Mouse (Mus musculus): ENCODE data around the gene Mptx1. TPM values are rescaled to one million over a fixed set of nuclear protein-coding genes. Genes with fewer than 3 reads are reported as not detected.
"Not testable (repeated sequence)": the region's sequence is repeated elsewhere in the genome, so short reads cannot be mapped to it uniquely, and the experiment has no call there.

Gene Mptx1
- polyA plus RNA-seq (2014; fragmentation: Nextera tagmentation; extraction: Ambion mirVana): not detected in 2 replicates

GRCm38 (mm10) chr1:174330218-174330617 lies at the start of gene Mptx1:
TSS of gene Mptx1 (plus strand) at chr1:174330518.
- Histone ChIP-seq H3K9ac (ENCODE audit: low read length) (no peak within 1 kb of the TSS), H3K27me3 (ENCODE audit: control insufficient read depth, insufficient read depth, low read length) (no peaks in the 10 kb centered on the region), H3K27ac (ENCODE audit: low read depth, low read length) (no peak within 1 kb of the TSS), H3K36me3 (ENCODE audit: control insufficient read depth, insufficient read depth, low read length) (no peaks in the 10 kb centered on the region), H3K9me3 (ENCODE audit: control insufficient read depth, low read length) (no peaks in the 10 kb centered on the region), H3K4me3 (ENCODE audit: low read depth, low read length) (no peak within 1 kb of the TSS), H3K4me2 (ENCODE audit: low read depth, low read length, severe bottlenecking) (no peak within 1 kb of the TSS), H3K4me1 (replicated peaks; ENCODE audit: control insufficient read depth, insufficient read depth, low read length) (no peaks in the 10 kb centered on the region)
- ATAC-seq (replicated peaks; ENCODE audit: low FRiP score) (no peak), DNase-seq (ENCODE audit: low spot score) (no peak)

- Histone ChIP-seq H3K4me3 (ENCODE audit: low read depth, low read length) (no peak overlapping the region), H3K36me3 (ENCODE audit: control insufficient read depth, insufficient read depth, low read length) (no peaks in the 10 kb centered on the region), H3K4me2 (ENCODE audit: low read depth, low read length, severe bottlenecking) (no peak overlapping the region), H3K9ac (ENCODE audit: low read length) (no peak overlapping the region), H3K9me3 (ENCODE audit: control insufficient read depth, low read length) (no peaks in the 10 kb centered on the region), H3K27ac (ENCODE audit: low read depth, low read length) (no peak overlapping the region), H3K27me3 (ENCODE audit: control insufficient read depth, insufficient read depth, low read length) (no peaks in the 10 kb centered on the region), H3K4me1 (replicated peaks; ENCODE audit: control insufficient read depth, insufficient read depth, low read length) (no peaks in the 10 kb centered on the region)
- DNase-seq (ENCODE audit: low spot score): no peak
- 68% methylated on average over 1 of the region's 1 CpGs for WGBS
- no peak for ATAC-seq (replicated peaks; ENCODE audit: low FRiP score)
These were observed 27.2 kb upstream of the Mptx1 start for GRCm38 (mm10) chr1:174303162-174303561.

GRCm38 (mm10) chr1:174317308-174317707 lies 13.0 kb upstream of the Mptx1 start:
- no peak overlapping the region for H3K4me2 ChIP-seq (ENCODE audit: low read depth, low read length, severe bottlenecking)
- H3K27me3 ChIP-seq (ENCODE audit: control insufficient read depth, insufficient read depth, low read length): no peaks in the 10 kb centered on the region
- no peaks in the 10 kb centered on the region for H3K4me1 ChIP-seq (replicated peaks; ENCODE audit: control insufficient read depth, insufficient read depth, low read length)
- ATAC-seq (replicated peaks; ENCODE audit: low FRiP score) (no peak), DNase-seq (ENCODE audit: low spot score) (no peak)
- no peak overlapping the region for H3K4me3 ChIP-seq (ENCODE audit: low read depth, low read length)
- WGBS: 76% methylated on average over 2 of the region's 2 CpGs
- no peaks in the 10 kb centered on the region for H3K9me3 ChIP-seq (ENCODE audit: control insufficient read depth, low read length)
- H3K27ac ChIP-seq (ENCODE audit: low read depth, low read length): no peak overlapping the region
- H3K9ac ChIP-seq (ENCODE audit: low read length): no peak overlapping the region
- no peaks in the 10 kb centered on the region for H3K36me3 ChIP-seq (ENCODE audit: control insufficient read depth, insufficient read depth, low read length)

- H3K36me3 ChIP-seq (ENCODE audit: control insufficient read depth, insufficient read depth, low read length); H3K4me1 ChIP-seq (replicated peaks; ENCODE audit: control insufficient read depth, insufficient read depth, low read length); H3K4me2 ChIP-seq (ENCODE audit: low read depth, low read length, severe bottlenecking); H3K9me3 ChIP-seq (ENCODE audit: control insufficient read depth, low read length); H3K9ac ChIP-seq (ENCODE audit: low read length); DNase-seq (ENCODE audit: low spot score); H3K4me3 ChIP-seq (ENCODE audit: low read depth, low read length); H3K27me3 ChIP-seq (ENCODE audit: control insufficient read depth, insufficient read depth, low read length); H3K27ac ChIP-seq (ENCODE audit: low read depth, low read length); ATAC-seq (replicated peaks; ENCODE audit: low FRiP score): not testable (repeated sequence)
- WGBS: 69% methylated on average over 1 of the region's 1 CpGs
These were observed 23.3 kb downstream of the Mptx1 start for GRCm38 (mm10) chr1:174353636-174354035.

- Histone ChIP-seq H3K36me3 (ENCODE audit: control insufficient read depth, insufficient read depth, low read length) (no peaks in the 10 kb centered on the region), H3K9me3 (ENCODE audit: control insufficient read depth, low read length) (no peaks in the 10 kb centered on the region), H3K4me3 (ENCODE audit: low read depth, low read length) (no peak overlapping the region), H3K27me3 (ENCODE audit: control insufficient read depth, insufficient read depth, low read length) (no peaks in the 10 kb centered on the region), H3K27ac (ENCODE audit: low read depth, low read length) (no peak overlapping the region), H3K9ac (ENCODE audit: low read length) (no peak overlapping the region), H3K4me1 (replicated peaks; ENCODE audit: control insufficient read depth, insufficient read depth, low read length) (no peaks in the 10 kb centered on the region), H3K4me2 (ENCODE audit: low read depth, low read length, severe bottlenecking) (no peak overlapping the region)
- DNase-seq (ENCODE audit: low spot score): no peak
- 88% methylated on average over 5 of the region's 5 CpGs for WGBS
- ATAC-seq (replicated peaks; ENCODE audit: low FRiP score): no peak
These were observed 24.3 kb downstream of the Mptx1 start for GRCm38 (mm10) chr1:174354640-174355039.

- Histone ChIP-seq H3K4me1 (replicated peaks; ENCODE audit: control insufficient read depth, insufficient read depth, low read length) (no peaks in the 10 kb centered on the region), H3K36me3 (ENCODE audit: control insufficient read depth, insufficient read depth, low read length) (no peaks in the 10 kb centered on the region), H3K4me2 (ENCODE audit: low read depth, low read length, severe bottlenecking) (no peak within 1 kb of the TSS), H3K4me3 (ENCODE audit: low read depth, low read length) (no peak within 1 kb of the TSS), H3K27me3 (ENCODE audit: control insufficient read depth, insufficient read depth, low read length) (no peaks in the 10 kb centered on the region), H3K9ac (ENCODE audit: low read length) (no peak within 1 kb of the TSS), H3K9me3 (ENCODE audit: control insufficient read depth, low read length) (no peaks in the 10 kb centered on the region), H3K27ac (ENCODE audit: low read depth, low read length) (no peak within 1 kb of the TSS)
- 69% methylated on average over 2 of the region's 2 CpGs for WGBS
- ATAC-seq (replicated peaks; ENCODE audit: low FRiP score): no peak
- no peak for DNase-seq (ENCODE audit: low spot score)
These were observed 34.6 kb downstream of the Mptx1 start, which contains the start of gene Olfr417 for GRCm38 (mm10) chr1:174364882-174365451. TSS of gene Olfr417 (plus strand) at chr1:174365122.

GRCm38 (mm10) chr1:174373799-174374198 lies 43.5 kb downstream of the Mptx1 start:
- H3K4me2 ChIP-seq (ENCODE audit: low read depth, low read length, severe bottlenecking): no peak overlapping the region
- H3K36me3 ChIP-seq (ENCODE audit: control insufficient read depth, insufficient read depth, low read length): no peaks in the 10 kb centered on the region
- H3K27me3 ChIP-seq (ENCODE audit: control insufficient read depth, insufficient read depth, low read length): no peaks in the 10 kb centered on the region
- no peak overlapping the region for H3K9ac ChIP-seq (ENCODE audit: low read length)
- H3K9me3 ChIP-seq (ENCODE audit: control insufficient read depth, low read length): no peaks in the 10 kb centered on the region
- ATAC-seq (replicated peaks; ENCODE audit: low FRiP score) (no peak), DNase-seq (ENCODE audit: low spot score) (no peak)
- no peak overlapping the region for H3K4me3 ChIP-seq (ENCODE audit: low read depth, low read length)
- no peaks in the 10 kb centered on the region for H3K4me1 ChIP-seq (replicated peaks; ENCODE audit: control insufficient read depth, insufficient read depth, low read length)
- 93% methylated on average over 3 of the region's 3 CpGs for WGBS
- no peak overlapping the region for H3K27ac ChIP-seq (ENCODE audit: low read depth, low read length)

Other genes starting within 250 kb of the Mptx1 start
- not detected in 2 replicates for gene Olfr429, start 246.2 kb upstream of the Mptx1 start, polyA plus RNA-seq (2014; fragmentation: Nextera tagmentation; extraction: Ambion mirVana)
- gene Olfr427, start 233.6 kb upstream of the Mptx1 start, polyA plus RNA-seq (2014; fragmentation: Nextera tagmentation; extraction: Ambion mirVana): not detected in 2 replicates
- 0.36 and 0.57 TPM in 2 replicates for gene Olfr231, start 209.4 kb upstream of the Mptx1 start, polyA plus RNA-seq (2014; fragmentation: Nextera tagmentation; extraction: Ambion mirVana)
- gene Olfr424, start 199.0 kb upstream of the Mptx1 start, polyA plus RNA-seq (2014; fragmentation: Nextera tagmentation; extraction: Ambion mirVana): not detected in 2 replicates
- not detected in 2 replicates for gene Olfr420, start 174.9 kb upstream of the Mptx1 start, polyA plus RNA-seq (2014; fragmentation: Nextera tagmentation; extraction: Ambion mirVana)
- 2.7 and 3.5 TPM in 2 replicates for gene Spta1, start 157.7 kb upstream of the Mptx1 start, polyA plus RNA-seq (2014; fragmentation: Nextera tagmentation; extraction: Ambion mirVana)
- not detected in 2 replicates for gene Olfr419, start 78.5 kb upstream of the Mptx1 start, polyA plus RNA-seq (2014; fragmentation: Nextera tagmentation; extraction: Ambion mirVana)
- not detected in 2 replicates for gene Olfr417, start 34.6 kb downstream of the Mptx1 start, polyA plus RNA-seq (2014; fragmentation: Nextera tagmentation; extraction: Ambion mirVana)
- gene Olfr248, start 60.5 kb downstream of the Mptx1 start, polyA plus RNA-seq (2014; fragmentation: Nextera tagmentation; extraction: Ambion mirVana): not detected in 2 replicates
- gene Olfr414, start 93.5 kb downstream of the Mptx1 start, polyA plus RNA-seq (2014; fragmentation: Nextera tagmentation; extraction: Ambion mirVana): not detected in 2 replicates
- not detected in 2 replicates for gene Olfr220, start 111.6 kb downstream of the Mptx1 start, polyA plus RNA-seq (2014; fragmentation: Nextera tagmentation; extraction: Ambion mirVana)
- 5.5 and 8.0 TPM in 2 replicates for gene Fmn2, start 171.3 kb downstream of the Mptx1 start, polyA plus RNA-seq (2014; fragmentation: Nextera tagmentation; extraction: Ambion mirVana)